Mouse (Mus musculus) cerebellum, adult 11 months (tissue): Measurements from ENCODE around the gene Nmur1.
"Not testable (repeated sequence)": the region's sequence is repeated elsewhere in the genome, so short reads cannot be mapped to it uniquely, and the experiment has no call there.

ENCODE experiments used
- DNase-seq: peaks from one replicate; pipeline ENCODE4 v3.0.0; 2022

The Nmur1 gene

GRCm38 (mm10) chr1:86426128-86426527, at the start of gene Nmur1, which contains the start of gene Tex44:
Nmur1 (minus strand) TSS chr1:86426228.
Tex44 (plus strand) TSS chr1:86426329.
- no peak for DNase-seq

- DNase-seq: no peak
Observed at GRCm38 (mm10) chr1:86473109-86473760, 47.2 kb upstream of the Nmur1 start.

GRCm38 (mm10) chr1:86472197-86472952, 46.3 kb upstream of the Nmur1 start:
- DNase-seq: peak; percentile 68

- DNase-seq: not testable (repeated sequence)
Observed at GRCm38 (mm10) chr1:86471504-86471961, 45.5 kb upstream of the Nmur1 start.

GRCm38 (mm10) chr1:86470519-86471181, 44.6 kb upstream of the Nmur1 start:
- peak; percentile 48 for DNase-seq

- DNase-seq: no peak
Observed at GRCm38 (mm10) chr1:86469876-86470275, 43.8 kb upstream of the Nmur1 start.

DNA sequence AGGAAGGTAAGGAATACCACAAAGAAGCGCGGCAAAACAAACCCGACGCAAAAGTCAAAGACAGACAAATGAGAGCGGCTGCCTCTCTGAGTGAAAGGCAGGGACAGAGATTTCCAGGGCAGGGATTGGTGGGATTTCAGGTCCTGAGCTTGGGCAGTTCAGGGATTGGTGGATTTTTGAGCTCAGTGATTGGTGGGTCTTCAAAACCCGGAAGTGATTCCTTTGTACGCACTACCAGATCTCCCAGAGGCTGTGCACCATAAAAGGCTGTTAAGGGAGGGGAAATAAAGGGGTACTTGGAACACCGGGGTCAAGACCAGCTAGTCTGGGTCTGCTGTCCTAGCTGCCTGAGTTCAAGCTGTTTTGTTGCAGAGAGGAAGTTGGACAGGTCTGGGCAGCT, 41.4 kb upstream of the Nmur1 start:
- DNase-seq: no peak

GRCm38 (mm10) chr1:86464875-86465224, 38.8 kb upstream of the Nmur1 start:
- no peak for DNase-seq

DNA sequence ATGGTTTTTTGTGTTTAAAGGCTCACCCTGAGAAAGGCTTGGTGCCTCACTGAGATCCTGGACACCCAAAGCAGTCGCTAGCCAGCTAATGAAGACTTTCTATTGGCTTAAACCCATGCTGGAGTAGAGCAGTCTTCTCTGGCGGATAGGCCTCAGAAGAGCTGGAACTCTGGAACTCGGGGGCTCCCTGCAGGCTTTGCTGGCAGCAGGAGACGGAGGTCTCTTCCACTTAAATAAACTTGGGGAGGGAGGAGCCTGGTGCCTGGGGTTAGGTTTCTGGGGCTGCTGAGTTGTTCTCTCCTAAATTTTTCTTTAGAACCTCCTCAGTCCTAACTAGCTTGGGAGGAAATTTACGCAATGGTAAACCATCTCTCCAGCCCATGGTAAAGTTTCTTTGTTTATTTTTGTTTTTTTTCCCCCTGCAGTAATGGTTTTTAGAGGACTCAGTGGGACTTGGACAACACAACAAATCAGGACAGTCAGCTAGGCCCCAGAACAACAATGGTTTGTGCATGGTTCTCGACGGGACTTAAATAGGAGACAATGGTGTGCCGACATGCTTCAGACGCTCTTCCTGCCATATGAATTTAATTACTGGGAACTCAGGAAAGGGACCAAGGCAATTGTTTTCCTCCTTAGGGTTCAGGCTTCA, 38.3 kb upstream of the Nmur1 start:
- DNase-seq: no peak

DNA sequence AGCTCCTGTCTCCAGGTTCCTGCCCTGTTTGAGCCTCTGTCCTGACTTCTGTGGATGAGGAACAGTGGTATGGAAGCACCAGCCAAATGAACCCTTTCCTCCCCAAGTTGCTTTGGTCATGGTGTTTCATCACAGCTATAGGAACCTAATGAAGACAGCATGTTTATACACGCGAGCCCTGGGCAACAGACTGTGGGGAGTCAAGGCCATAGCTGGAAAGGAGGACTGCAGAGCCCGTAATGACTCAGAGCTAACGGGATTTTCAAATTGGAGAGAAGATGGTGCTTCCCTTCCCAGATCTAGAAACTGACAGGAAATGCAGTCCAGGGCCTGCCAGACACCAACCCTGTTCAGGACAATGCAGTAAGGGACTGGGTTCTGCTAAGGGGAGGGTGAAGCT, 33.3 kb upstream of the Nmur1 start:
- DNase-seq: no peak

DNA sequence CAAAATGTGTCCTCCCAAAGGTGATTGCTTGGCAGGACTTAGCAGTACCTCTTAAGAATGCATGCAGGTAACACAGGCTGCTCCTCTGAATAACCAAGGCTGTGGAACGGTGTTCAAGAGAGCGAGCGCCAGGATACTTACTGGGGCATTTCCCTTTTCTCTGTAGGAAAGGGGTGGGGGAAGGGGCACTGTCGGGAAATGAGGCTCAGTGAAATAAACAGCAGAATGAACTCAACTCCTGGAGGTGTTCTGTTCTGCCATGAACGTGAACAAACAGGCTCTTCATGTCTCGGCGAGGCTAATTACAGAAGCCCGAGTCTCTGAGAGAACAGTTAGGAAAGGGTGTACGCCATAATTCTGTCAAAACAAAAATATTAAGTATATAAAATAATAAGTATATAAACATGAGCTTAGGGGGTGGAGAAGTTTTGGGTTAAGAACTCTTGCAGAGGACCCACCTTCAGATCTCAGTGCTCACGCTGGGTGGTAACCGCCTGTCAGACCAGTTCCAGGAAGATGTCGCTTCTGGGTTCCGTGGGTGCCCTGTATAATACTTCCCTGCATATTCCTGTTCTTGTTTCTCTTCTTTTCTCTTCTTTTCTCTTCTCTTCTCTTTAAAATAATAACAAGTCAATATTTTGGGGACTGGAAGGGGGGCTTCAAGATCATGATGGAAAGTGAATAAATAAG, 31.0 kb upstream of the Nmur1 start:
- DNase-seq: no peak

DNA sequence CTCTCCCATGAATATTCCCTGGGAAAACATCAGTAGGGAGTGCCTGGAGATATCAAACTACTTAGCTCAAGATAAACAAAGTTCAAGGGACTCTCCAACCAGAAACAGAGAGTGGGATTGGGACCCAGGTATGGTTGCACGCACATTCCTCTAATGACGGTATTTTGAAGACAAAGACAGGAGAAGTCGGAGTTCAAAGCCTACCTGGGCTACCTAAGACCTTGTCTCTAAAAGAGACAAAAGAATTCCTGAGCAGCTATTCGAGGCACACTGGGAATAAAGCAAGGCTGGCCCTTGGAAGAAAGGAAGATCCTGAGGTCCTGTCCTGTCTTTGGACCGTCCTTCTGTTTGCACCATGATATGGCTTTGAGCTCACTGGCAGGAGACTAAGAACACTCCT, 26.7 kb upstream of the Nmur1 start:
- no peak for DNase-seq

GRCm38 (mm10) chr1:86449966-86450365, 23.9 kb upstream of the Nmur1 start:
- DNase-seq: no peak

GRCm38 (mm10) chr1:86448272-86448671, 22.2 kb upstream of the Nmur1 start:
- DNase-seq: no peak

DNA sequence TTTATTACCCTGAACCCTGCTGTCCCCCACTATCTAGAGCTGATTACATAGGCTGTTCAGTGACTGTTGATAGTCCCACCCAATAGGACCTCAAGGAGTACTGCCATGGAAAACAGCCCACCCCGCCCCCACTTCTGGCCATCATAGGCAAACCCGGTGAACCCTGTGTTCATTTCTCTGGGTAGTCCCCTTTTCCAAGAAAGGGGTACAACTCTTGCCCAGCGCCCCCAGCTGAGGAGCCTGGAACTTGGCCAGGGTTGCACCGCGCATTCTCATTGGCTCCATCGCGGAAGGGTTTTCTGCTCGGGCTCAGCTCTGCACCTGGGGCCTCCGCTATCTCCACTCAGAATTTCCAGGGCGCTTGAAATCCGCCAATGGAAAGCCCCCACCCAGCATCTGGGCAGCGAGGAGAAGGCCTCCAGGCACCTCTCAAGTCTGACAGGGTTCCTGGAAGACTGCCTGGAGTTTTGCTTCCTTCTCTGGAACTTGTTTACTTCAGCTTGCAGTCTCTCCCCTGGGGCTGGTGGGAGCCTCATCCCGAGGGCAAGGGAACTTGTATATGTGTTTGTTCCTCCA, 21.7 kb upstream of the Nmur1 start:
- DNase-seq: peak; percentile 15

GRCm38 (mm10) chr1:86443386-86444172, 17.6 kb upstream of the Nmur1 start:
- DNase-seq: no peak

- DNase-seq: no peak
Observed at GRCm38 (mm10) chr1:86442832-86443231, 16.8 kb upstream of the Nmur1 start.

DNA sequence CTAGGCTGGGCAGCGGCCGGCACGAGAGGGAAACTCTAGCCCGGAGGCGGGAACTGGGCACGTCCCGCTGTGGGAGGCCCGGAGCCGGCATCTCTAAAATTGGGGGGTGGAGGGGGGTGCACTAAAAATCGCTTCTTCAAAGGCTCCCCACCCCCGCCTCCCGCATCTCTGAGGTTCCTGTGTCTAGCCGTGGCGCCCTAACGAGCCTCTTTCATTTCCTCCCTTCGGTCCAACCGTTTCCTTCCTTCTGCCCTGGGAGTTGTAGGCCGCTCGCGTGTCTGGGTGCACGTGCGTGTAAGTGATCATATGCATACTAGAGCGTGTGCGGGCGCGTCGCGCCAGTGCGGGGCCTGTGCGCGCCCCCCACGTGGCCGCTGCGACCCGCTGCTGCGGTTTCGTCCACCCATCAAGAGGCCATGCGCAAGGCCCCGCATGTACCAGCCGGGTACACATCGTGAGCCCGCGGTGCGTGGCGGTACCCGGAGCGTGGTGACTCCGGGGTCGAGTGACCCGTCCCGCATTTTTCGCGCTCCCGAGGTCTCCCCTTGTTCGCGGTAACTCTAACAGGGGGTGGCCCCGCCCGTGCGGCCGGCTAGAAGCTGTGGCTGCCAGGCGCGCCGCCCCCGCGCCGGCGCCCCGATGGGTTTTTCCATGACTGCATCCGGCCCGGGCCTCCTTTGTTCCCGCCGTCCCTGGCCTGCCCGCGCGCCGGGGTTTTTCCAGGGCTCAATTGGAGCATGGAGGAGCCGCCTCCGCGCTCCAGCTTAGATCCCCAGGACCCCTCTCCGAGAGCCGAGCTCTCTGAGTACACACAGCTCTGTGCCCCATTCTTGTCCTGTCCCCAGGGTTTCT, 16.2 kb upstream of the Nmur1 start:
- peak; percentile 86 for DNase-seq

DNA sequence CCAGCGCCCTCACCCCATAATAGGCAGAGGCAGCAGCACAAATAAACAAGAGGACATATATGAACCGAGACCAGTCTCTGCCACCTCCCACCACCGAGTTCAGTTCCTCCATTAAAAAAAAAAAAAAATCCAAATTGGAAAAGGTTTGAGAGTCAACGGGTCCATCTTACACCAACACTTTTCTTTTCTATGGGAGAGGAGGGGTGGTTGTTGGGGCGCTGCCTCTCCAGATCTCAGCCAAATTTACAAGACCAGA, 15.6 kb upstream of the Nmur1 start:
- DNase-seq: no peak

DNA sequence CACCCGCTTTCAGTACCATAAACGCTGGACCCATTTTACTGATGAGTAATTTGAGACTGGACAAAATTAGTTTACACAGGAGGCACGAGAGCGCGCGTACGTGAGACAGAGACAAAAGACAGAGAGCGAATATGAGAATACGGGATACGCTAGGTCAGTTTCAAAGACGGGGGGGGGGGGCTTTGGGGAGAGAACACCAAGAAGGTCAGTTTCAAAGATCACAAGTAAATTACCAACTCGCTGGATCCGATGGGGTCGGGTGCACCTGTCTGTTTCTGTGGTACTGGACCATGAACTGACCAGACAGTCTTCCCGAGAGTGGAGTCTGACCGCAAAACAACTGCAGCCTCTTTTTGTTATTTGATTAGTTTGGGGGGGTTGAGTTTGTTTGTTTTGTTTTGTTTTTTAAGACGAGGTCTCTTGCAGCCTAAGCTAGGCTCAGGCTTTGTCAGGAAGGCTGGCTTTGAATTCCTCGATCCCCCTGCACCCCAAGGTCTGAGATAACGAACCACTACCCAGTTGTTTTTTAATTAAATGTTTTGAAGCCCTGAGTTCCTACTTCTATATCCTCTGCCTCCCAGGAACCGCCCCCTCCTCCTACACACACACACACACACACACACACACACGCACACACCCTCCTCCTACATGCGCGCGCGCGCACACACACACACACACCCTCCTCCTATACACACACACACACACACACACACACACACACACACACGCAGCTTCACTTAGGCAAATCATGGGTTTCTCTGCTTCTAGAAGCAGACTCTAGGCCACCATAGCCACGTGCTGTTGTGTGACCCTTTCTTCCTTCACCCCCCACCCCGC, 15.1 kb upstream of the Nmur1 start:
- peak; percentile 44 for DNase-seq
